Mouse (Mus musculus): ENCODE data around the gene Fmnl2.

DNA sequence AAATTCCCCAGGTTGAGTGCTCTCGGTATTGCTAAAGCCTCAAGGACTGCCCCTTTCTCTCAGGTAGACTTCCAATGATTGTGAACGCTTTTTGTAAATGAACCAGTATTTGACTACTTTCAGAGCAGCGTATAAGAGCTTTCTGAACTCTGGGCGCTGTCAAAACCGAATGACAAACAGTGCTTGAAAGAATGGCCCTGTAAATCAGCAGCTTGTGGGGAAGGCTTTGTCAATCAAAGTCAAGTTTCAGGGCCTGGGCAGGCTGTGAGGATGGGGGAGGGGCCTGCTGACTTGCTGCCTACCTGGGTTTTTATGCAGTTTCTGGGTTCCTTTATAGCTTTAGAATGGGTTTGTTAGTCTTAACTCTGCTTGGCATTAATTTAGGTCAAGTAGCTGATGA lies 56.1 kb downstream of the Fmnl2 start:
- no peak for TF ChIP-seq CTCF (IDR thresholded peaks at IDR 0.05; ENCODE audit: low read depth)
- no peak for TF ChIP-seq EP300 (optimal IDR thresholded peaks at IDR 0.05)
